Mouse (Mus musculus): ENCODE measurements at regions not wholly inside any gene's neighbourhood (a gene's known extent, or its start where the extent isn't known, plus 50 kb on each side); places are given as distances from the start of the nearest gene placed in this dataset.

DNA sequence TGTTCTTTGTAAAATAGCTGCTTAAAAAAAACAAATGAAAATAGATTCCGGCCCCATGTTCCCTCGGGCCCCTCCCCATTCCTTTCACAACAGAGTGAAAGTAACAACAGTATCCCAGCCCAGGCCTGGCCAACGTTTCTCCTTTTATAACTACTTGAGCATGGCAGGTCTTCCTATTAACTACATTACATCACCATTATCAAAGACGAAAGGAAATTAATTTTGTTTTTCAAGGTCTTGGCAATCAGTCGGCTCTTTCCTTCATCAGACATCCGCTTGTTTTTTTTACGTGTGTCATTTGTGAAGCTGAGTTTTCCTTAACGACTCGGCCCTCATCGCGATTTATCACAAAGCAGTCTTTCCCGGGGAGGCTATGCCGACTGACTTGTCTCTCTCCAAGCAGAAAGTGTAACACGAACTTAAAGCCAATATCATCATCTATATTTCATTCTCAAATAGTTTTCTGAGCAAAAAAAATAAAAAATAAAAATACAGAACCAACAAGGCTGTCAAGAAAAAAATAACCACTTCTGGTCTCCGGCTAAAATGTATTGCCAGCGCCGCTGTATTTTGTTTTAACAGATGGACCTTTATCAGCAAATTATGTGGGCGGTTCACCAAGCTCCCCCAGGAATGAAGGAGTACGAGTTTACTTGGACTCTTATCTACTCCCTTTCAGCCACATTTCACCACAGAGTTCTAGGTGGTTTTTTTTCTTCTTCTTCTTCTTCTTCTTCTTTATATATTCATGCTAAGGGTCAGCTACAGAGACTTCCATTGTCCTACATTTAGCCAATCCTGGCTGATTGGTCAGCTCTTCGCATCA lies 89.9 kb upstream of the Cdkn3 start:
- H3K36me3 ChIP-seq (ENCODE audit: control insufficient read depth, insufficient read depth, low read length) = no peaks in the 10 kb centered on the region
- no peaks in the 10 kb centered on the region for H3K4me1 ChIP-seq (ENCODE audit: control insufficient read depth, insufficient read depth, low read length)
- no peak overlapping the region for H3K27ac ChIP-seq (ENCODE audit: low read depth, low read length)
- no peaks in the 10 kb centered on the region for H3K27me3 ChIP-seq (ENCODE audit: control insufficient read depth, insufficient read depth, low read length)
- H3K9me3 ChIP-seq (ENCODE audit: control insufficient read depth, low read length) = no peaks in the 10 kb centered on the region
- no peak for DNase-seq (ENCODE audit: low spot score)
- H3K4me2 ChIP-seq (ENCODE audit: low read depth) = no peak overlapping the region
- no peak overlapping the region for H3K4me3 ChIP-seq (ENCODE audit: low read depth, low read length)
- no peak overlapping the region for H3K9ac ChIP-seq (ENCODE audit: low read length)
- no peak for ATAC-seq (ENCODE audit: insufficient read depth, low FRiP score, low TSS enrichment)
- 89% methylated on average over 20 of the region's 20 CpGs for WGBS

GRCm38 (mm10) chr14:46668275-46668674 lies 92.1 kb upstream of the Cdkn3 start:
- Histone ChIP-seq H3K27ac (ENCODE audit: low read depth, low read length) (no peak overlapping the region), H3K9me3 (ENCODE audit: control insufficient read depth, low read length) (no peaks in the 10 kb centered on the region), H3K4me1 (ENCODE audit: control insufficient read depth, insufficient read depth, low read length) (no peaks in the 10 kb centered on the region), H3K27me3 (ENCODE audit: control insufficient read depth, insufficient read depth, low read length) (no peaks in the 10 kb centered on the region), H3K36me3 (ENCODE audit: control insufficient read depth, insufficient read depth, low read length) (no peaks in the 10 kb centered on the region), H3K9ac (ENCODE audit: low read length) (no peak overlapping the region), H3K4me3 (ENCODE audit: low read depth, low read length) (no peak overlapping the region), H3K4me2 (ENCODE audit: low read depth) (no peak overlapping the region)
- WGBS = 91% methylated on average over 3 of the region's 3 CpGs
- DNase-seq (ENCODE audit: low spot score) (no peak), ATAC-seq (ENCODE audit: insufficient read depth, low FRiP score, low TSS enrichment) (no peak)

DNA sequence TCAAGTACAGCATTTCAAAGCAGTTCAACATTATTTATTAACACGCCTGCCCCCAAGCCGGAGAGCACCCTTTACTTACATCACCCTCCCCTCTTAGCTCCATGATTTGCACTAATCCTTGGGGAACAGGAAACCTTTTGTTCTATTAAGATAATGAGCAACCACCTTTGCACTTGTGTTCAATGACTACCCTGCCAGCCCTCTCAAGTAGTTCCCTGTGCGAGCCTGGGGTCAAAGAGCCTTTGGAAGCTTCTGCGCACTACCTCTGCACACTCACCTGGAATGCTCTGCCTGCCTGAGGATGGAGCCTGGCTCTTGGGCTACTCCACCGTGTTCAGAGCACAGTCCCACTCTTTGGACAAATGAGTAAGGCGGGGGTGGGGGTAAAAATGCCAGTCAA lies 96.0 kb upstream of the Cdkn3 start:
- no peak overlapping the region for H3K9ac ChIP-seq (ENCODE audit: low read length)
- WGBS = 74% methylated on average over 6 of the region's 6 CpGs
- no peaks in the 10 kb centered on the region for H3K36me3 ChIP-seq (ENCODE audit: control insufficient read depth, insufficient read depth, low read length)
- H3K4me3 ChIP-seq (ENCODE audit: low read depth, low read length) = no peak overlapping the region
- H3K27ac ChIP-seq (ENCODE audit: low read depth, low read length) = no peak overlapping the region
- no peaks in the 10 kb centered on the region for H3K27me3 ChIP-seq (ENCODE audit: control insufficient read depth, insufficient read depth, low read length)
- DNase-seq (ENCODE audit: low spot score) (no peak), ATAC-seq (ENCODE audit: insufficient read depth, low FRiP score, low TSS enrichment) (no peak)
- H3K4me1 ChIP-seq (ENCODE audit: control insufficient read depth, insufficient read depth, low read length) = peaks cover 14% of the 10 kb centered on the region
- H3K9me3 ChIP-seq (ENCODE audit: control insufficient read depth, low read length) = no peaks in the 10 kb centered on the region
- H3K4me2 ChIP-seq (ENCODE audit: low read depth) = no peak overlapping the region

DNA sequence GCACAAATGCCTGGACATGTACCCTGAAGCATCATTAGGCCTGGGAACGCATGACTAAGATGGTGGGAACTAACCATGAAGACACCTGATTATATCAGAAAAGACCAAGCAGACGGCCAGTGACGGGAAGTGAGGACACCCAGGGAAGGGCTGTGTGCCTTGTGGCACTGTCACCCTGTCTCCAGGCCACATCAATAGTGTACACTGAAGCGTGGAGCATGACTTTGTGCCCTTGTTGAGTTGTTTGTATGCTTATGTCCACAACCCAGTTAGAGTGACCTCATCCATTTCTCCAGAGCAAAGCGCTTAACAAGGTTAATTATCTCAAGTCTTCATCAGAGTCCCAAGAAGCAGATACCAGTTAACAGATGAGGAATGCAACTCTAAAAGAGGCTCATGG lies 96.8 kb upstream of the Cdkn3 start:
- no peak for DNase-seq (ENCODE audit: low spot score)
- 83% methylated on average over 5 of the region's 5 CpGs for WGBS
- H3K36me3 ChIP-seq (ENCODE audit: control insufficient read depth, insufficient read depth, low read length) = no peaks in the 10 kb centered on the region

DNA sequence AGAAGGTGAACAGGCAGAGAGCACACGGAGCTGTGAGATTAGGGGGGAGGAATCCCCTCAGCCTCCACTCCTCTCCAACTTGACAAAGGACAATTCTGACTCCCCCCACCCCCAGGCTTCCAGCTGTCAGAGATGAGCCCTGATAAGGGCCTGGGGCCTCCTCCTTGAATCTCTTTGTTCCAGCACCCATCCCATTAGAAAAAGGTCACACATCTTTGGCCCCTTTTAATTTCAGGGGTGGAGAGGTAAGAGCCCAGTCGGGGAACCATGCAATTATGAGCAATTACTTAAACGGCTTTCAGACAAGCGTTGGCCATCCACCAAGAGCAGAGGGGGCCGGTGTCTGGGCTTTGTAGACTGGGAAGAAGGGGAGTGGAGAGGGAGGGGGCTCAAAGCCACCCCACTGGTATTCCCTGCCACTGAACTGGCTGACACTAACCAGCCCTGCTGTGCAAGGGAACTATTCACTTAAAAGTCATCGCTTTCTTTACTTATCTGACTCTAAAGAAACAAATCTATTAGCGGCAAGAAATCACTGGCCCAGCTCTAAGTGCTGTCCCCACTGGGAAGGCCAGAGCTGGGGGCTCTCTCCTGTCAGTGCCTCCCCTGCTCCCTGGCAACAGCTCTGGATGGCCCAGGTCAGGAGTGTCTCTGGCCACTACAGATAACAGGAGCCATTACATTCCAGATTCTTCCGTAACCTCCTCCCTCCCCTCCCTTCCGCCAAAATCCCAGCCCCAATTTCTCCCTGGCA lies 98.4 kb upstream of the Cdkn3 start:
- Histone ChIP-seq H3K9ac (ENCODE audit: low read length) (no peak overlapping the region), H3K4me1 (ENCODE audit: control insufficient read depth, insufficient read depth, low read length) (peaks cover 14% of the 10 kb centered on the region), H3K9me3 (ENCODE audit: control insufficient read depth, low read length) (no peaks in the 10 kb centered on the region), H3K27me3 (ENCODE audit: control insufficient read depth, insufficient read depth, low read length) (no peaks in the 10 kb centered on the region), H3K4me3 (ENCODE audit: low read depth, low read length) (no peak overlapping the region), H3K4me2 (ENCODE audit: low read depth) (no peak overlapping the region), H3K27ac (ENCODE audit: low read depth, low read length) (0 out of 2 replicates have a peak overlapping the region, but pooled peaks have one; percentile 7), H3K36me3 (ENCODE audit: control insufficient read depth, insufficient read depth, low read length) (no peaks in the 10 kb centered on the region)
- 6% methylated on average over 9 of the region's 9 CpGs for WGBS
- ATAC-seq (ENCODE audit: insufficient read depth, low FRiP score, low TSS enrichment) (peak; percentile 77), DNase-seq (ENCODE audit: low spot score) (peak; percentile 56)

More for the DNA sequence above, 96.8 kb upstream of the Cdkn3 start:
- H3K9me3 ChIP-seq (ENCODE audit: control insufficient read depth, low read length) = no peaks in the 10 kb centered on the region
- H3K27me3 ChIP-seq (ENCODE audit: control insufficient read depth, insufficient read depth, low read length) = no peaks in the 10 kb centered on the region
- H3K4me1 ChIP-seq (ENCODE audit: control insufficient read depth, insufficient read depth, low read length) = peaks cover 14% of the 10 kb centered on the region
- H3K4me3 ChIP-seq (ENCODE audit: low read depth, low read length) = no peak overlapping the region
- ATAC-seq (ENCODE audit: insufficient read depth, low FRiP score, low TSS enrichment) = no peak
- no peak overlapping the region for H3K27ac ChIP-seq (ENCODE audit: low read depth, low read length)
- no peak overlapping the region for H3K4me2 ChIP-seq (ENCODE audit: low read depth)
- no peak overlapping the region for H3K9ac ChIP-seq (ENCODE audit: low read length)

DNA sequence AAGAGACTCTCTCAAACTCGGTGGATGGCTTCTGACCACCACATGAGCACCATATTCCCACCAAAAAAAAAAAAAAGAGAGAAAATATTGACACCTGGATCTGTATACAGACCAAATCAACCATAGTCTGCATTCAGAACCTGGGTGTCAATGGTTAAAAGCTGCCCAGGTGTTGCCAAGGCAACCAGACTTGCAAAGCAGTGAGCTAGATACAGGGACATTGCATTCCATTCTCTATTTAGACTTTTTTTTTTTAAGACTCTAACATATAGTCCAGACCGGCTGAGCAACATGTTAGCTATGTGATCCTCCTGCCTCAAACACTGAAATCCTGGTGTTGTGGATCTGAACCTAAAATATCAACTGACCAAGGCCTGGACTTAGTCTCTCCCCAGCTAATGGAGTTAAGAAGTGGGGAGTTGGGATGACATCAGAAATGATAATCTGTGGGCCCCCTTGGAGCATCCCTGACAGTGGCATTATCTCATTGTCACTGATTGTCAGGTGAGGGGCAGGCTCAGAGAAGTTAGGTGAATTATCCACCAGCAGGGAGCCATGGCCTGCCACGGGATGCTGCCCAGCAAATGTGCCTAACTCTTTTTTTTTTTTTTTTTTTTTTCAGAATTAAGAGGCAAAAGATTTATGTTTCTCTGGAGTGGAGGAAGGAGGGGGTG lies 99.1 kb upstream of the Cdkn3 start:
- H3K4me2 ChIP-seq (ENCODE audit: low read depth) = no peak overlapping the region
- H3K27ac ChIP-seq (ENCODE audit: low read depth, low read length) = no peak overlapping the region
- no peaks in the 10 kb centered on the region for H3K27me3 ChIP-seq (ENCODE audit: control insufficient read depth, insufficient read depth, low read length)
- H3K9me3 ChIP-seq (ENCODE audit: control insufficient read depth, low read length) = no peaks in the 10 kb centered on the region
- H3K36me3 ChIP-seq (ENCODE audit: control insufficient read depth, insufficient read depth, low read length) = no peaks in the 10 kb centered on the region
- ATAC-seq (ENCODE audit: insufficient read depth, low FRiP score, low TSS enrichment) (no peak), DNase-seq (ENCODE audit: low spot score) (peak; percentile 18)
- H3K4me3 ChIP-seq (ENCODE audit: low read depth, low read length) = no peak overlapping the region
- peaks cover 14% of the 10 kb centered on the region for H3K4me1 ChIP-seq (ENCODE audit: control insufficient read depth, insufficient read depth, low read length)
- WGBS = 30% methylated on average over 3 of the region's 3 CpGs
- H3K9ac ChIP-seq (ENCODE audit: low read length) = no peak overlapping the region

DNA sequence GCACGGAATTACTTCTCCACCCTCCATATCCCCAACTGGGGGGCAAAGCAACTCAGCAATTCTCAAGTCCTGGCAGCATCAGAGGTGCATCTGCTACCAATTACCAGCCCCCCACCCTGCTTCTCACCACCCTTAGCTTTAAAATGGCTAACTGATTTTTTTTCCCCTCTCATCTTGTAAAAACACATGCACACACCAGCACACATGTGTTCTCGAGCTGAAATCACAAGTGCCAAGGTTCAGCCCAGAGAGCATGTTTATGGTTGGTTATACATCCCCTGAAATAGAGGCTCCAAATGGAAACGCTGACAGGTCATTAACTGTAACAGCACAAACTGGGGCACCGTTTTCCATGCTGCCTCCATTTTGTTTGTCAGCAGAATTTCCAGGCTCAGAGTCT lies 101.0 kb upstream of the Cdkn3 start:
- WGBS = 44% methylated on average over 4 of the region's 4 CpGs
- no peak for DNase-seq (ENCODE audit: low spot score)
- ATAC-seq (ENCODE audit: insufficient read depth, low FRiP score, low TSS enrichment) = no peak

GRCm38 (mm10) chr14:46656249-46656648 lies 104.1 kb upstream of the Cdkn3 start:
- Histone ChIP-seq H3K4me3 (ENCODE audit: low read depth, low read length) (no peak overlapping the region), H3K9ac (ENCODE audit: low read length) (no peak overlapping the region), H3K4me2 (ENCODE audit: low read depth) (no peak overlapping the region), H3K27me3 (ENCODE audit: control insufficient read depth, insufficient read depth, low read length) (no peaks in the 10 kb centered on the region), H3K9me3 (ENCODE audit: control insufficient read depth, low read length) (no peaks in the 10 kb centered on the region), H3K36me3 (ENCODE audit: control insufficient read depth, insufficient read depth, low read length) (no peaks in the 10 kb centered on the region), H3K4me1 (ENCODE audit: control insufficient read depth, insufficient read depth, low read length) (0 out of 2 replicates have a peak, but pooled peaks cover under 1% of the 10 kb centered on the region), H3K27ac (ENCODE audit: low read depth, low read length) (no peak overlapping the region)
- ATAC-seq (ENCODE audit: insufficient read depth, low FRiP score, low TSS enrichment) (no peak), DNase-seq (ENCODE audit: low spot score) (no peak)
- 66% methylated on average over 10 of the region's 10 CpGs for WGBS

More for the DNA sequence above, 101.0 kb upstream of the Cdkn3 start:
- Histone ChIP-seq H3K4me3 (ENCODE audit: low read depth, low read length) (no peak overlapping the region), H3K36me3 (ENCODE audit: control insufficient read depth, insufficient read depth, low read length) (no peaks in the 10 kb centered on the region), H3K9ac (ENCODE audit: low read length) (no peak overlapping the region), H3K4me2 (ENCODE audit: low read depth) (no peak overlapping the region), H3K4me1 (ENCODE audit: control insufficient read depth, insufficient read depth, low read length) (peaks cover 14% of the 10 kb centered on the region), H3K9me3 (ENCODE audit: control insufficient read depth, low read length) (no peaks in the 10 kb centered on the region), H3K27ac (ENCODE audit: low read depth, low read length) (no peak overlapping the region), H3K27me3 (ENCODE audit: control insufficient read depth, insufficient read depth, low read length) (no peaks in the 10 kb centered on the region)

Data from neural tube, embryonic 11.5 days (tissue).